Mouse (Mus musculus): ENCODE results near the gene B4galt3.

GRCm38 (mm10) chr1:171247453-171247841, 22.7 kb upstream of the B4galt3 start:
- TF ChIP-seq POLR2A (IDR thresholded peaks at IDR 0.05; ENCODE audit: control insufficient read depth in 1 of 2, insufficient read depth in 1 of 2, low read depth in 1 of 2, low read length in 2 of 2, poor library complexity in 1 of 2) (no peak), CTCF (IDR thresholded peaks at IDR 0.05 in 2 of 3, conservative IDR thresholded peaks at IDR 0.05 in 1 of 3; ENCODE audit: control insufficient read depth in 1 of 3, insufficient read depth in 1 of 3, low read depth in 2 of 3, low read length in 3 of 3, poor library complexity in 1 of 3, severe bottlenecking in 1 of 3) (no peak), SMC3 (IDR thresholded peaks at IDR 0.05; ENCODE audit: low read depth, low read length) (no peak), NRF1 (IDR thresholded peaks at IDR 0.05; ENCODE audit: insufficient read depth, low read depth, low read length, poor library complexity, severe bottlenecking) (no peak), ZC3H11A (IDR thresholded peaks at IDR 0.05; ENCODE audit: low read depth, low read length) (no peak), MAX (IDR thresholded peaks at IDR 0.05; ENCODE audit: low read length) (no peak), MAFK (IDR thresholded peaks at IDR 0.05; ENCODE audit: borderline replicate concordance, low read depth, low read length) (no peak)
